Mouse (Mus musculus) intestine, embryonic 15.5 days (tissue): ENCODE measurements around the gene Gpr31b. TPM values are rescaled to one million over a fixed set of nuclear protein-coding genes. Genes with fewer than 3 reads are reported as not detected.
"Not testable (repeated sequence)": the region's sequence is repeated elsewhere in the genome, so short reads cannot be mapped to it uniquely, and the experiment has no call there.

Experiments
- ATAC-seq: fragments of 200-750 bp; cut with Nextera tagmentation; 2 replicates; pipeline ENCODE4 v1.8.0; 2017; ENCODE audit warnings: moderate TSS enrichment, moderate library complexity
- H3K27ac ChIP-seq: fragments of 300-500 bp; sonication (generic); 2 replicates; pipeline ENCODE4 v1.5.1; 2015; ENCODE audit warnings: mild to moderate bottlenecking, inconsistent platforms
- H3K27me3 ChIP-seq: fragments of 300-500 bp; sonication (generic); replicated peaks from 2 replicates; pipeline ENCODE4 v1.6.1; 2015; ENCODE audit warnings: inconsistent platforms
- H3K36me3 ChIP-seq: fragments of 300-500 bp; sonication (generic); 2 replicates; pipeline ENCODE4 v1.6.1; 2015; ENCODE audit warnings: inconsistent platforms
- H3K4me1 ChIP-seq: fragments of 300-500 bp; sonication (generic); replicated peaks from 2 replicates; pipeline ENCODE4 v1.6.1; 2015; ENCODE audit warnings: inconsistent platforms
- H3K4me2 ChIP-seq: fragments of 300-500 bp; sonication (generic); replicated peaks from 2 replicates; pipeline ENCODE4 v1.6.1; 2015; ENCODE audit warnings: mild to moderate bottlenecking, inconsistent platforms
- H3K4me3 ChIP-seq: fragments of 300-500 bp; sonication (generic); replicated peaks from 2 replicates; pipeline ENCODE4 v1.5.1; 2015; ENCODE audit warnings: inconsistent platforms
- H3K9ac ChIP-seq: fragments of 300-500 bp; sonication (generic); 2 replicates; pipeline ENCODE4 v1.6.1; 2015; ENCODE audit warnings: inconsistent platforms
- H3K9me3 ChIP-seq: fragments of 300-500 bp; sonication (generic); 2 replicates; pipeline ENCODE4 v1.6.1; 2016; ENCODE audit warnings: inconsistent platforms
- WGBS: fragments of 180-500 bp; shearing (Covaris S2); methylation state at CpG from one replicate; pipeline ENCODE4 v1.1.7; 2015; 5-methylcytosine and 5-hydroxymethylcytosine counted together
- polyA plus RNA-seq: library from polyadenylated mRNA; unstranded; fragments of >200 nt; fragmentation: Nextera tagmentation; extraction: Ambion mirVana; gene quantifications from 2 replicates; pipeline ENCODE4 v1.2.1, GENCODE M21; 2015

Gpr31b gene
- polyA plus RNA-seq, result 0.16 TPM in 1 of 2 replicates, not detected in the other

GRCm38 (mm10) chr17:13052124-13052813 lies at the start of gene Gpr31b:
Gpr31b (minus strand) TSS chr17:13052296.
- H3K9ac ChIP-seq, H3K4me1 ChIP-seq, H3K36me3 ChIP-seq, ATAC-seq, H3K27me3 ChIP-seq, H3K4me2 ChIP-seq, H3K4me3 ChIP-seq, H3K9me3 ChIP-seq, H3K27ac ChIP-seq: not testable (repeated sequence)
- 54% methylated on average over 2 of the region's 8 CpGs for WGBS

- not testable (repeated sequence) for H3K27me3 ChIP-seq, H3K4me1 ChIP-seq, H3K4me2 ChIP-seq, H3K27ac ChIP-seq, H3K9ac ChIP-seq, ATAC-seq, H3K4me3 ChIP-seq, H3K9me3 ChIP-seq, H3K36me3 ChIP-seq
- WGBS, result 100% methylated on average over 2 of the region's 4 CpGs
Measured at GRCm38 (mm10) chr17:13092960-13093359, 40.9 kb upstream of the Gpr31b start.

- H3K36me3 ChIP-seq, H3K4me3 ChIP-seq, ATAC-seq, H3K27ac ChIP-seq, H3K9me3 ChIP-seq, H3K27me3 ChIP-seq, H3K4me2 ChIP-seq, H3K9ac ChIP-seq, H3K4me1 ChIP-seq: not testable (repeated sequence)
- WGBS, result 64% methylated on average over 8 of the region's 8 CpGs
Measured at GRCm38 (mm10) chr17:13092100-13092764, 40.1 kb upstream of the Gpr31b start.

- not testable (repeated sequence) for H3K4me1 ChIP-seq, H3K27me3 ChIP-seq, H3K4me3 ChIP-seq, H3K9me3 ChIP-seq, H3K4me2 ChIP-seq, ATAC-seq, H3K27ac ChIP-seq, H3K9ac ChIP-seq, H3K36me3 ChIP-seq
- 88% methylated on average over 1 of the region's 1 CpGs for WGBS
Measured at GRCm38 (mm10) chr17:13091510-13091909, 39.4 kb upstream of the Gpr31b start.

GRCm38 (mm10) chr17:13069227-13069626 lies 17.1 kb upstream of the Gpr31b start:
- not testable (repeated sequence) for H3K27ac ChIP-seq, H3K36me3 ChIP-seq, H3K27me3 ChIP-seq, H3K4me3 ChIP-seq, ATAC-seq, H3K9ac ChIP-seq, H3K9me3 ChIP-seq, H3K4me2 ChIP-seq, H3K4me1 ChIP-seq
- 74% methylated on average over 4 of the region's 5 CpGs for WGBS

- not testable (repeated sequence) for H3K4me2 ChIP-seq, H3K4me1 ChIP-seq, H3K9ac ChIP-seq, H3K27ac ChIP-seq, H3K4me3 ChIP-seq, H3K9me3 ChIP-seq, H3K27me3 ChIP-seq, ATAC-seq, H3K36me3 ChIP-seq
- WGBS, result 88% methylated on average over 1 of the region's 4 CpGs
Measured at GRCm38 (mm10) chr17:13067864-13068385, 15.8 kb upstream of the Gpr31b start.

- H3K9ac ChIP-seq, ATAC-seq, H3K36me3 ChIP-seq, H3K27me3 ChIP-seq, H3K4me3 ChIP-seq, H3K27ac ChIP-seq, H3K4me1 ChIP-seq, H3K9me3 ChIP-seq, H3K4me2 ChIP-seq: not testable (repeated sequence)
- 70% methylated on average over 3 of the region's 7 CpGs for WGBS
Measured at GRCm38 (mm10) chr17:13062882-13063281, 10.8 kb upstream of the Gpr31b start.

GRCm38 (mm10) chr17:13060804-13061203 lies 8.7 kb upstream of the Gpr31b start, which contains the start of gene Tcp10b:
Tcp10b (plus strand) TSS chr17:13061104.
- ATAC-seq, H3K9me3 ChIP-seq, H3K9ac ChIP-seq, H3K4me3 ChIP-seq, H3K27me3 ChIP-seq, H3K4me2 ChIP-seq, H3K4me1 ChIP-seq, H3K27ac ChIP-seq, H3K36me3 ChIP-seq: not testable (repeated sequence)
- WGBS, result 85% methylated on average over 4 of the region's 4 CpGs

- 24% methylated on average over 4 of the region's 4 CpGs for WGBS
- ATAC-seq, result peak; percentile 82; the same call in 1 of the 2 replicates
Measured at GRCm38 (mm10) chr17:13043846-13044673, 8.0 kb downstream of the Gpr31b start.

GRCm38 (mm10) chr17:13036627-13037192 lies 15.4 kb downstream of the Gpr31b start:
- not testable (repeated sequence) for H3K9ac ChIP-seq, H3K27ac ChIP-seq, H3K36me3 ChIP-seq, H3K27me3 ChIP-seq, H3K9me3 ChIP-seq, H3K4me1 ChIP-seq, H3K4me3 ChIP-seq, H3K4me2 ChIP-seq, ATAC-seq
- 92% methylated on average over 4 of the region's 12 CpGs for WGBS

More at GRCm38 (mm10) chr17:13043846-13044673, 8.0 kb downstream of the Gpr31b start:
- H3K9me3 ChIP-seq, H3K9ac ChIP-seq, H3K4me1 ChIP-seq, H3K4me2 ChIP-seq, H3K27me3 ChIP-seq, H3K27ac ChIP-seq, H3K36me3 ChIP-seq, H3K4me3 ChIP-seq: not testable (repeated sequence)

GRCm38 (mm10) chr17:13013316-13013715 lies 38.8 kb downstream of the Gpr31b start:
- H3K9me3 ChIP-seq, result no peaks in the 10 kb centered on the region
- no peak for ATAC-seq
- 0 out of 2 replicates have a peak, but pooled peaks cover 14% of the 10 kb centered on the region for H3K36me3 ChIP-seq
- no peaks in the 10 kb centered on the region for H3K27me3 ChIP-seq
- no peak overlapping the region for H3K27ac ChIP-seq
- no peak overlapping the region for H3K4me3 ChIP-seq
- no peak overlapping the region for H3K9ac ChIP-seq
- no peak overlapping the region for H3K4me2 ChIP-seq
- WGBS, result 69% methylated on average over 3 of the region's 3 CpGs
- H3K4me1 ChIP-seq, result peaks cover 7% of the 10 kb centered on the region

- no peaks in the 10 kb centered on the region for H3K9me3 ChIP-seq
- H3K36me3 ChIP-seq, result 0 out of 2 replicates have a peak, but pooled peaks cover 12% of the 10 kb centered on the region
- no peak for ATAC-seq
- H3K4me1 ChIP-seq, result peaks cover 7% of the 10 kb centered on the region
- H3K9ac ChIP-seq, result no peak overlapping the region
- H3K27me3 ChIP-seq, result no peaks in the 10 kb centered on the region
- no peak overlapping the region for H3K4me3 ChIP-seq
- WGBS, result 22% methylated on average over 3 of the region's 3 CpGs
- no peak overlapping the region for H3K27ac ChIP-seq
- H3K4me2 ChIP-seq, result no peak overlapping the region
Measured at GRCm38 (mm10) chr17:13009887-13010286, 42.2 kb downstream of the Gpr31b start.
